Mouse (Mus musculus) cerebellum, postnatal 14 days (tissue): ENCODE data around the gene Fgf12.
A peak's percentile ranks its signal among the peaks of the same experiment; 100 is the strongest.

Source experiments
- DNase-seq, 2 experiments: peaks; one replicate each; pipeline ENCODE4 v3.0.0; 2021; ENCODE audit warnings: mixed read lengths in 2 of 2

The Fgf12 gene

GRCm38 (mm10) chr16:28303889-28304288, 449.0 kb downstream of the Fgf12 start:
- peak; percentile 41 to 63 for DNase-seq

GRCm38 (mm10) chr16:28289689-28290330, 463.1 kb downstream of the Fgf12 start:
- peak in 1 of 2 experiments; percentile 35 for DNase-seq

DNA sequence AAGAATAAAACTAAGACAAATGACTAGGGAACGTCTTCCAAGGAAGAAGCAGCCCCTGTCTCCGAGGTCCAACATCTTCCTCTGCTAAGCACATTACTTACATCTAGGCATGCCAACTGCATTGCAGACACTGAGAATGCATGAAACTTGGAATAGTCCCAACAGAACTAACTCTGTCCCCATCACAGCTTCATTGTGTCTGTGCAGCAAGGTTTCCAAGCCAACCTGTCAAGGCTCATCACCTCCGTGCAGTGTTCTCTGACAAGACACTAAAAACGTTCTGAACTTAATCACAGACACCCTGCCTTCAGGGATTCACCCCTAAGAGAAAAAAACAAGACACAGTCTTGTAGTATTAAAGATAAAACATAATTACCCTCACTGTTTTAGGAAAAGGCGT, 495.0 kb downstream of the Fgf12 start:
- no peak for DNase-seq

GRCm38 (mm10) chr16:28254303-28254702, 498.6 kb downstream of the Fgf12 start:
- DNase-seq: no peak

GRCm38 (mm10) chr16:28251930-28252329, 500.9 kb downstream of the Fgf12 start:
- DNase-seq: no peak

- DNase-seq: no peak
Observed at GRCm38 (mm10) chr16:28242867-28243649, 509.8 kb downstream of the Fgf12 start.

DNA sequence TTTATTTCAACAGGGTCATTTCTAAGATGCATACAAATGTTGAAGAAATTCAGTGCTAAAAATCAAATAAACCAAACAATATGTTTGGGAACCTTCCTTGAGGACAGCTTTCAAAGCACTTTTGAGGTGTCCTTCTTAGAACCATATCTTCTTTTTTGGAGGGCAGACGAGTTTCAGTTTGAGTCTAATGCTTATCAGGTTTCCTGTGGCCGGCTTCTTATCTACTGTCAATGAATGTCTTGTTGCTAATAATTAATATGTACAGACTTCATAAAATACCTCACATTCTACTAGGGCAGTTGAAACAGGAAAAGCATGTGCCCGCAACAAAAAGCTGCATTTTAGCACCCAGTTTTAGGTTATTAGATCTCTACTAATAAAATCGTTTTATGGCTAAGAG, 513.5 kb downstream of the Fgf12 start:
- DNase-seq: no peak

- DNase-seq: peak; percentile 71 to 86
Observed at GRCm38 (mm10) chr16:28238019-28238868, 514.6 kb downstream of the Fgf12 start.

DNA sequence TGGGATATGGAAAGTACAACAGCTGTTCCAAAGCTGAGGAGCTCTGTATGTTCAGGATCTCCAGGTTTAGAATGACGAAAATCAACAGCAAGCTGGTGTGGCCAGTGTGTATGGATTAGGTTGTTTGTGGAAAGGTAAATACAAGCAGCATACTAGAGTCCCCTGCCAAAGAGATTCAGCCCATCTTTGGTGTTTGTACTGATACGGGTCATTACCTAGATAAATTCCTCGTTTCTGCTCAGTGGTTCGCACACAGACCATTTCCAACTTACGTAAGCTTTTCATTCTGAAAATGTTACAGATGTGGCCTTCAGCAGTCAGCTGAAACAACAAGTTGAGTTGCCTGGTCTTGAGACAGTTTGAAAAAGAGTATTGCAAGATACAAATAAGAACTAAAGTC, 536.9 kb downstream of the Fgf12 start:
- DNase-seq: no peak

DNA sequence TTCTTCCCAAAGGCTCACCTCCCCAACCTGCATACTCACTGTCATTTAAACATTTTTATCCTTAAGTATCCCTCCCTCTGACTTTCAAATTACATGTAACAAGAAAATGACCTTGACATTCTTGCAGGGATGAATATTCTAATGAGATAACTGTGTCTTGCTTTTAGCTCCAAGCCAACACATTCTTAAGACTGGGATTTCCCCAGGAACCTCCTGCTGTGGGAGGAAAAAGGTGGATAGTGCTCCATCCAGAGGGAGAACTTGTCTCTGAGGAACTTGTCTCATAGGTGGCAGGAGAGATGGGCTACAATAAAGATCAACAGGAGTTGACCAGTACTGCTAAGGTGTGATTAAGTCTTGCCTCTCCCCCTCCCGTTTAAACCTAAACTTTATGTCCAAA, 540.5 kb downstream of the Fgf12 start:
- DNase-seq: no peak

- DNase-seq: no peak
Observed at GRCm38 (mm10) chr16:28156443-28156842, 596.4 kb downstream of the Fgf12 start.

GRCm38 (mm10) chr16:28140972-28141371, 611.9 kb downstream of the Fgf12 start:
- peak; percentile 46 to 47 for DNase-seq

GRCm38 (mm10) chr16:28127006-28127405, 625.9 kb downstream of the Fgf12 start:
- DNase-seq: peak; percentile 83 to 84
